Mouse (Mus musculus) olfactory bulb, adult 2 months (tissue): ENCODE measurements around the gene Pak1.

Source experiments
- CTCF ChIP-seq: fragments of 200-500 bp; IDR thresholded peaks from 2 replicates; pipeline ENCODE4 v1.5.1; 2012; ENCODE audit warnings: low read depth, mild to moderate bottlenecking, low read length, moderate library complexity; ENCODE audit not compliant: insufficient read depth
- POLR2A ChIP-seq: fragments of 200-500 bp; IDR thresholded peaks from 2 replicates; pipeline ENCODE4 v1.6.1; 2012; ENCODE audit warnings: mild to moderate bottlenecking, low read depth, low read length, moderate library complexity; ENCODE audit not compliant: insufficient read depth

- TF ChIP-seq POLR2A, result no peak
- no peak for TF ChIP-seq CTCF
Measured at GRCm38 (mm10) chr7:97944485-97944884, 156.1 kb downstream of the Pak1 start.
